Mouse (Mus musculus): ENCODE results near the gene Vmn1r37. TPM values are rescaled to one million over a fixed set of nuclear protein-coding genes. Genes with fewer than 3 reads are reported as not detected.
"Not testable (repeated sequence)": the region's sequence is repeated elsewhere in the genome, so short reads cannot be mapped to it uniquely, and the experiment has no call there.

Vmn1r37 gene
- total RNA-seq (2015) (not detected in 2 replicates), total RNA-seq (2017) (not detected in 2 replicates)

- ATAC-seq (replicated peaks; ENCODE audit: poor library complexity), result not testable (repeated sequence)
These were observed at the start of gene Vmn1r37 for GRCm38 (mm10) chr6:66729082-66729481. TSS of gene Vmn1r37 (plus strand) at chr6:66729382.

DNA sequence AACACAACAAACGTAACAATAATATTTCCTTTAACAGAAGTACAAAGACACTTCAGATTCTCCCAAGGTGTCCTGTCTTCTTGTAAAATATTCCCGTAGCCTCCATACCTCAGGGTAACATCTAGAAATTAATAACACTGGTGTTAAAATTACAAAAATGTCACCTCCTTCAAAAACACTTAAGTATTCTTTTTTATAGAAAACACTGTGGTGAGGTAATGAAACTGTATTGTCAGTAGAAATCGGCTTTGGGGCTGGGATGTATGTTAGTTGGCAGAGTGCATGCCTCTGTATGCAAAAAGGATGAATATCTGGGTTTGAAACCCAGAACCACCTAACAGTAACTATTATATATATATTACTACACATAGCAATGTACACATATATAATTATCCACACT is 43.4 kb upstream of the Vmn1r37 start, which contains the start of gene Vmn1r35:
TSS of gene Vmn1r35 (minus strand) at position 101 of the 400 bp plus-strand sequence.
- ATAC-seq (replicated peaks; ENCODE audit: poor library complexity), result no peak

DNA sequence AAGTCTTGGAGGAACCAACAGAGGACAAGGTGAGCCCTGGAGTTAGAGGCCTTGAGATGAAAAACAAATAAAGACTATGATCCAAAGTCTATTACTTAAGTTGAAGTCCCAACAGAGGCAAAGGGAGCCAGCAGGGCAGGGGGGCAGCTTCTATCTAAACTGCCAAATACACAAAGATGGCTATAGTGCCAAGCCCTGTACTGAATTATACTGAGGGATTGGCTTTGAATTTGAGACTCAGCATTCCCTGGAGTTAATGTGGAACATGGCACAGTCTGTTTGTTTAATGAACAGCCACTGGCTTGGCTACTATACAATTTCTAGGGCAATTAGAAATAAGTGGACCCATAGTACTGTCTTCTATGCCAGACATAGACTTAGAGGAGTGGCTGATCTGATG is 20.3 kb upstream of the Vmn1r37 start:
- no peak for ATAC-seq (replicated peaks; ENCODE audit: poor library complexity)

- ATAC-seq (replicated peaks; ENCODE audit: poor library complexity), result peak; percentile 84
These were observed 15.3 kb upstream of the Vmn1r37 start for GRCm38 (mm10) chr6:66713854-66714253.

DNA sequence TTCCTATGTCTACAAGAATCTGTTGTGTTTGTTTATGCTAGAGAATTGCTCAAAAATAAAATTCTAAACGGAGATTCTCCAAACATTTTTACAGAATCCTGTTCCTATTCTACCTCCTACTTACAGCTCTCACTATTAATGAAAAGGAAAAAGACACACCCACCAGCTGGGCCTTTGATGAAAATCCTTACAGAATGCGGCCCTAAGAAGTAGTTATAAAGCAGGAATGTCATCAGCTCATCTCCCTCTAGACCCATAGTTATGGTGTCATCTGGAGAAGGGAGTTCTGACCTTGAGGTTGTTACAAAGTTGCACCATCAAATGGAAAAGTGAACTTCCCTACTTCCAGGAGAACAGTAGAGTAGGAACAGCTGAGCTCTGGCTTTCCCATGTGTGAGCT is 10.1 kb upstream of the Vmn1r37 start, which contains the start of gene Vmn1r36:
TSS of gene Vmn1r36 (minus strand) at position 101 of the 400 bp plus-strand sequence.
- not testable (repeated sequence) for ATAC-seq (replicated peaks; ENCODE audit: poor library complexity)

DNA sequence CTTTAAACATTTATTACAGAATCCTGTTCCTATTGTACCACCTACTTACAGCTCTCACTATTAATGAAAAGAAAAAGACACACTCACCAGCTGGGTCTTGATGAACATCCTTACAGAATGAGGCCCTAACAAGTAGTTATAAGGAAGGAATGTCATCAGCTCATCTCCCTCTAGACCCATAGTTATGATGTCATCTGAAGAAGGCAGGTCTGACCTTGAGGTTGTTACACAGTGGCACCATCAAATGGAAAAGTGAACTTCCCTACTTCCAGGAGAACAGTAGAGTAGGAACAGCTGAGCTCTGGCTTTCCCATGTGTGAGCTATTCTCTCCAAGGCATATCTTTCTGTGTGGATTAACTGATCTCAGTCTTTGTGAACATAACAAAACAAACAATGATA is 53.3 kb downstream of the Vmn1r37 start, which contains the start of gene Vmn1r38:
TSS of gene Vmn1r38 (minus strand) at position 101 of the 400 bp plus-strand sequence.
- ATAC-seq (replicated peaks; ENCODE audit: poor library complexity), result not testable (repeated sequence)

Other genes starting within 250 kb of the Vmn1r37 start
- gene Mad2l1, start 194.0 kb upstream of the Vmn1r37 start, total RNA-seq (2015), result 211 TPM in 2 replicates
- gene Mad2l1, start 194.0 kb upstream of the Vmn1r37 start, total RNA-seq (2017), result 125 and 137 TPM in 2 replicates
- not detected in 2 replicates for gene Vmn1r32, start 169.3 kb upstream of the Vmn1r37 start, total RNA-seq (2015)
- not detected in 2 replicates for gene Vmn1r32, start 169.3 kb upstream of the Vmn1r37 start, total RNA-seq (2017)
- not detected in 2 replicates for gene Vmn1r33, start 111.1 kb upstream of the Vmn1r37 start, total RNA-seq (2015)
- gene Vmn1r33, start 111.1 kb upstream of the Vmn1r37 start, total RNA-seq (2017), result not detected in 2 replicates
- not detected in 2 replicates for gene Vmn1r34, start 85.5 kb upstream of the Vmn1r37 start, total RNA-seq (2015)
- gene Vmn1r34, start 85.5 kb upstream of the Vmn1r37 start, total RNA-seq (2017), result not detected in 2 replicates
- gene Vmn1r35, start 43.5 kb upstream of the Vmn1r37 start, total RNA-seq (2015), result not detected in 2 replicates
- not detected in 2 replicates for gene Vmn1r35, start 43.5 kb upstream of the Vmn1r37 start, total RNA-seq (2017)
- gene Vmn1r36, start 10.2 kb upstream of the Vmn1r37 start, total RNA-seq (2015), result not detected in 2 replicates
- not detected in 2 replicates for gene Vmn1r36, start 10.2 kb upstream of the Vmn1r37 start, total RNA-seq (2017)
- gene Vmn1r38, start 53.2 kb downstream of the Vmn1r37 start, total RNA-seq (2015), result not detected in 2 replicates
- not detected in 2 replicates for gene Vmn1r38, start 53.2 kb downstream of the Vmn1r37 start, total RNA-seq (2017)
- gene Vmn1r39, start 81.2 kb downstream of the Vmn1r37 start, total RNA-seq (2015), result not detected in 2 replicates
- gene Vmn1r39, start 81.2 kb downstream of the Vmn1r37 start, total RNA-seq (2017), result not detected in 2 replicates
- gene Gng12, start 167.0 kb downstream of the Vmn1r37 start, total RNA-seq (2015), result 190 and 214 TPM in 2 replicates
- gene Gng12, start 167.0 kb downstream of the Vmn1r37 start, total RNA-seq (2017), result 115 and 154 TPM in 2 replicates

All from megakaryocyte progenitor cell, adult 5-6 weeks (primary cell).